Mouse (Mus musculus): ENCODE data around the gene Hebp1.

- TF ChIP-seq POLR2A (IDR thresholded peaks at IDR 0.05; ENCODE audit: low read depth, low read length) (no peak), CTCF (IDR thresholded peaks at IDR 0.05; ENCODE audit: extremely low read depth, insufficient read length, insufficient replicate concordance, low read depth, low read length) (no peak)
Measured at GRCm38 (mm10) chr6:135158509-135158908, 39.3 kb downstream of the Hebp1 start.
